Mouse (Mus musculus) lung, adult 2 months (tissue): ENCODE results near the gene Tcte1. TPM values are rescaled to one million over a fixed set of nuclear protein-coding genes. Genes with fewer than 3 reads are reported as not detected.

Source experiments
- DNase-seq: peaks from one replicate; pipeline ENCODE4 v3.0.0; 2022
- H3K4me1 ChIP-seq: fragments of 200-500 bp; 2 replicates; pipeline ENCODE4 v1.6.1; 2011; ENCODE audit warnings: low read length; ENCODE audit not compliant: control insufficient read depth, insufficient read depth
- H3K4me3 ChIP-seq: fragments of 200-500 bp; replicated peaks from 2 replicates; pipeline ENCODE3; 2011; ENCODE audit warnings: low read depth, mild to moderate bottlenecking, control low read depth, low read length; ENCODE audit errors: extremely low read depth
- CTCF ChIP-seq: fragments of 200-500 bp; IDR thresholded peaks from 2 replicates; pipeline ENCODE4 v1.5.1; 2011; ENCODE audit warnings: mild to moderate bottlenecking, low read length, control low read depth; ENCODE audit not compliant: insufficient read depth
- POLR2A ChIP-seq: fragments of 200-500 bp; IDR thresholded peaks from 2 replicates; pipeline ENCODE4 v1.6.1; 2011; ENCODE audit warnings: low read depth, mild to moderate bottlenecking, control low read depth, low read length, borderline replicate concordance; ENCODE audit errors: extremely low read depth
- WGBS: fragments of 180-500 bp; shearing (Covaris S2); methylation state at CpG from one replicate; pipeline ENCODE4 v1.1.7; 2018; 5-methylcytosine and 5-hydroxymethylcytosine counted together
- polyA plus RNA-seq: library from polyadenylated mRNA; depleted of rRNA; stranded (reverse); fragments of >200 nt; gene quantifications from 2 replicates; pipeline ENCODE4 v1.2.3, GENCODE M21; 2012

Gene Tcte1
- polyA plus RNA-seq, 1 experiment = 11.0 TPM

DNA sequence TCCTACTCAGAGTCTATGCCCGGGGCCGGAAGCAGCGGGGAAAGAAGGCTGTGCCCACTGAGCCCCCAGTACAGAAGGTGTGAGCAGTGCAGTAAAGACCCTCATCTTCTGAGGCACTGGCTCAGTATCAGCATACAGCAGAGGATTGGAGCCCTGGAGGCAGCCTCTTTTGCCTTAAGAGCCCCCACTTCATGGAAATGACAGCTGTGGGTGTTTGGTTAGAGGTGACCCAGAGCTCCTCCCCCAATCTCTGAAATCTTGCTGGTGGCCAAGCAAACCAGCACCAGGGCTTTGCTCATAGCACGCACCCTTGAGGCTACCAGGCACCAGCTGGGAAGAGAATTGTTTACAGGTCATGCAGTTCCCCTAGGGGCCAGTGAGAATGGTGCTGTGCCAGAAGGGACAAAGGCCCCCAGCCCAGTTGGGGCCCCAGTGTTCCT is 43.9 kb downstream of the Tcte1 start:
- TF ChIP-seq CTCF (no peak), POLR2A (no peak)
- 45% methylated on average over 4 of the region's 4 CpGs for WGBS
- H3K4me1 ChIP-seq = peaks cover 6% of the 10 kb centered on the region

DNA sequence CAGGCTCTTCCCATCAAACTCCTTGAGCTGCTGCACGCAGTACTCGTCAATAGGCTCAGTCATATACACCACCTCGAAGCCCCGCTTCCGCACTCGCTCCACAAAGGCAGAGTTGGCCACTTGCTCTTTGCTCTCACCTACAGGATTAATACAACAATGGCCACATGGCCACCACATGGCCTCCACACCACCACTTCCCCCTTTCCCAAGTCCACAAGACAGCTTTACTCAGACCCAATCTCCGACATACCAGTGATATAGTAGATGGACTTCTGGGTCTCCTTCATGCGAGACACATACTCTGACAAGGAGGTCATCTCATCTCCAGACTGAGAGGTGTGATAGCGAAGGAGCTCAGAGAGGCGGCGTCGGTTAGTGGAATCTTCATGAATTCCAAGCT is 45.8 kb downstream of the Tcte1 start:
- 84% methylated on average over 12 of the region's 12 CpGs for WGBS
- Histone ChIP-seq H3K4me1 (peaks cover 6% of the 10 kb centered on the region), H3K4me3 (no peak overlapping the region)
- DNase-seq = no peak
- no peak for TF ChIP-seq POLR2A
- no peak for TF ChIP-seq CTCF

More for the DNA sequence above, 43.9 kb downstream of the Tcte1 start:
- no peak overlapping the region for H3K4me3 ChIP-seq
- DNase-seq = no peak

DNA sequence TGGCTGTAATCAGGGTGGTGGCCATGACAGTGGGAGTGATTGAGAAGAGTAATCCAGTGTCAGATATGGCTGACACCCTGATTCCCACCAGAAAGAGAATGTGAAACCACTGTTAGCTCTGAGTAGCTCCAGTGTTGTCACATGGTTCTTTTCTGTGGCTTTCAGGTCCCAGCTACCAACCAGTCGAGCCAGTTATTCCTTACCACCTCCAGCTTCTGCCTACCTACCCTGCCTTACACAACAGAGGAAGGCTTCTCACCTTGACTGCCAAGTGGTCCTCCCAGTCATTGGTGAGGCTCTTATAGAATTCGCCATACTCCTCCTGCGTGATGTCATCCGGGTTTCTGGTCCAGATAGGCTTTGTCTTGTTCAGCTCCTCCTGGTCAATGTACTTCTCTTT is 46.8 kb downstream of the Tcte1 start:
- no peak for DNase-seq
- no peak for TF ChIP-seq CTCF
- 75% methylated on average over 4 of the region's 4 CpGs for WGBS
- Histone ChIP-seq H3K4me3 (no peak overlapping the region), H3K4me1 (peaks cover 3% of the 10 kb centered on the region)

DNA sequence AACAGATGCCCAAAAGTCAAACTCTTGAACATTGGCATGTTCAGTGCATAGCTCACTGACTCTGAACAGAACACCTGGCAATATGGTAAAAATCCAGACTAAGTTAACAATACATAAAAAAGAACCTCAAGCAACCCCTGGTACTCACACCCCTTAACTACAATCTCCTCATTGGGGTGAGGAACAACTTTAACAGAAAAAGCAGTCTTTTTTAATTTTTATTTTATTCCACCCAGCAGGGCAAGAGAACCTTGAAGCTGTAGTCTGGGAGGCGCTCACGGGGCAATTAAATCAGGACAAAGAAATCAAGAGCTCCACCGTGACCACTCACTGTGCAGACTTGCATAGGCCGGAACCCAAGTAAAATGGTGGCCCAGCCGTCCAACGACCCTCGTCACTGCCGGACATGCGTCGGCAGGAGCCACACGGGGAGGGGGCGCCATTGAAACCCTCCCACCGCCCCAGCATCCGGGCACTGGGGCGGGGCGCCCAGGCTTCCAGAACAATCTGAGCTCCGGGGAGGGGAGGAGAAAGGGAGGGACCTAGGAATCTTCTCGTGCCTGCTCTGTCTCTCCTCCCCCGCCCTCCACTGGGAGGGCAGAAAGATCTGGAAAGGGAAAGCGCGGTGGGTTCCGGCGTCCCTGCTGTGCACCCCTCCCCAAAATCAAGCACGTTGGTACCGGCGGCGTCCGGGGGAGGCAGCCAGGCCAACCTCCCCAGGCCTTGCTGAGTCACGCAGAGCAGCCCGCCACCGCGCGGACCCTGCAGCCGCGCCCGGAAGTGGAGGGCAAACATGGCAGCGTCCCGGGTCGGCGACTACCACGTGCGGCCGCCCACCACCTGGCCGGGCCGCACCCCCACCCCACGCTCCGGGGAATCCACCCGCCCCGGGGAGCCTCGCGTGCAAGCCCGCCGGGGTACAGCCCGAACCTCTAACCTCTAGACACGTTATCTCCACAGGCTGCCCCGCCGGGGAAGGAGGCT is 49.2 kb downstream of the Tcte1 start:
- WGBS = under 1% methylated on average over 56 of the region's 57 CpGs
- H3K4me1 ChIP-seq = peaks cover 3% of the 10 kb centered on the region
- H3K4me3 ChIP-seq = peak overlapping the region; percentile 87
- DNase-seq = peak; percentile 85
- TF ChIP-seq POLR2A (peak; percentile 74; the same call in 1 of the 2 replicates), CTCF (no peak)

DNA sequence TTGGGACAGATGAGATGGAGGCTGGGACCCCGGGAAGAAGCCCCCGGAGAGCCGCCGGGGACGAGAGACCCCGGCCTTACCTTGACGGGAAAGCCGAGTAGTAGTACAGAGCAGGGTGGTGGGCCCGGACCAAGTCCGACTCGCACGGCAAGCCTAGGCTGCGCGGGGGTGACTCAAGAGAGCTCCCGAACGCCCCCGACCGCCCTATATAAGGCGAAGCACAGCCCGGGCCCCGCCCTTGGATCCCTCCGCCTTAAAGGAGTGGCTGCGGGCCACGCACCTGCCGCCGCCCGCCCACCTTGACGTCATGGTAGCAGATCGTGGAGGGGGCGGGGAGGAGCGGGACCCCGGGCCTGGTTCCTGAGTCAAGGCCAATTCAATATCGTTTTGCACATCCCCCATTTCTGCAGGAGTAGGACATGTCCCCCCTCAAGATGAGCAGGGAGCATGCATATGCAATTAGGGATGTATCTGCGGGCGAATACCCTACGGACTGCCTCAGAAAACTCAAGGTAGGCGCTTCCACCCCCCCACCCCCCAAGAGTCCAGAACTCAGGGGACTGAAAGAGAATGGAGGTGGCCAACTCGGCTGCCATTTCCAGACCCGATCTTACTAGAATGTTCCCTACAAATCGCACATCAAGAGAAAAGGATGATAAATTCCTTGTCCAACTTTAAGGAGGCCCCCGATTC is 50.0 kb downstream of the Tcte1 start, which contains the start of gene Hsp90ab1:
Gene Hsp90ab1, minus strand, starts transcription at position 185 of the 693 bp plus-strand sequence.
- under 1% methylated on average over 41 of the region's 41 CpGs for WGBS
- Histone ChIP-seq H3K4me1 (peaks cover 3% of the 10 kb centered on the region), H3K4me3 (peak within 1 kb of the TSS; percentile 87)
- TF ChIP-seq CTCF (no peak), POLR2A (peak; percentile 99)
- peak; percentile 99 for DNase-seq

DNA sequence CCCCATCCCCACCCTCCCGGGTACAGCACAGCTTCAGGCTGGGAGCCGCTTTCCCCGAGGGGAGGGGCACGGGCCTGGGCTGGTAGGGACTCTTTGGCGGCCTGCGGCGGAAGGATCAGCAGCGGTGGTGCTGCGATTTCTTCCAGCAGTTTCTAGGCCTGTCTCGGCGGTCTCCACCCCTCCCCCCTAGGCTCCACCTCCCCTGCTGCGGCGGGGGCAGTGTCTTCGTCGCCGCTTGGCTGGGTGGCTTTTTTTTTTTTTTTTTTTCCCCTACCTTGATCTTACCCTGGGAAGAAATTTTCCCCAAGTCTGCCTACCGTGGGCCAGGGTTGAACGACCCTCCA is 50.5 kb downstream of the Tcte1 start:
- TF ChIP-seq POLR2A (peak; percentile 61; the same call in 1 of the 2 replicates), CTCF (no peak)
- WGBS = under 1% methylated on average over 17 of the region's 18 CpGs
- Histone ChIP-seq H3K4me3 (peak overlapping the region; percentile 87), H3K4me1 (peaks cover 3% of the 10 kb centered on the region)
- peak; percentile 97 for DNase-seq

DNA sequence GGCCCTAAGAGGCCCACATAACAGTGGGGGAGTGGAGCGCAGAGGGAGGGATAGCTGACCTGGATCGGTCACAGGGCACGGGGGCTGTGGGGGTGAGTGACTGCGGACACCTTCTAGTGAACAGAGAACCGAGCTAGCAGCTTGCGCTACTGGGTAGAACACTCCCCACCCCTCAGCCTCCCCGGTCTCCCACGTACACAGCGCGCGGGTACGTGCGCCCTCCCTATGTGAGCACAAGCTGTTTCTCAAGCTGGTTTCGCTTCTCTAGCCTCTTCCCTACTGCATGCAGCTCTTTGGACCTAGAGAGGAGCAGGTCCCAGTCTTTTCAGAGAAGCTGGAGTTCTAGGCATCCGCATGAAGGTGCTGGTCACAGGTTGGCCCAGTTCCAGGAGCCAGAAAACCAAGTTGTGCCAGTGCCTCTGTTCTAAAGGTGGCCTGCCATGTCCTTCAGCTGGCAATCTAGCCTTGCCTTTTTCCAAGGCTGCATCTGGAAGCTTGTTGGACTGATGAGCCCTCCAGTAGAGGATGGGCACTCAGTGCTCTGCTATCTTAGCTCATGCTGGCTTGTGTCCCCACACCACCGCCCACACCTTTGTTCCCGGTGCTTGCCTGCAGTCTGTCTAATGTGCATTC is 51.0 kb downstream of the Tcte1 start:
- WGBS = 3% methylated on average over 17 of the region's 17 CpGs
- TF ChIP-seq CTCF (no peak), POLR2A (peak; percentile 69; the same call in 1 of the 2 replicates)

DNA sequence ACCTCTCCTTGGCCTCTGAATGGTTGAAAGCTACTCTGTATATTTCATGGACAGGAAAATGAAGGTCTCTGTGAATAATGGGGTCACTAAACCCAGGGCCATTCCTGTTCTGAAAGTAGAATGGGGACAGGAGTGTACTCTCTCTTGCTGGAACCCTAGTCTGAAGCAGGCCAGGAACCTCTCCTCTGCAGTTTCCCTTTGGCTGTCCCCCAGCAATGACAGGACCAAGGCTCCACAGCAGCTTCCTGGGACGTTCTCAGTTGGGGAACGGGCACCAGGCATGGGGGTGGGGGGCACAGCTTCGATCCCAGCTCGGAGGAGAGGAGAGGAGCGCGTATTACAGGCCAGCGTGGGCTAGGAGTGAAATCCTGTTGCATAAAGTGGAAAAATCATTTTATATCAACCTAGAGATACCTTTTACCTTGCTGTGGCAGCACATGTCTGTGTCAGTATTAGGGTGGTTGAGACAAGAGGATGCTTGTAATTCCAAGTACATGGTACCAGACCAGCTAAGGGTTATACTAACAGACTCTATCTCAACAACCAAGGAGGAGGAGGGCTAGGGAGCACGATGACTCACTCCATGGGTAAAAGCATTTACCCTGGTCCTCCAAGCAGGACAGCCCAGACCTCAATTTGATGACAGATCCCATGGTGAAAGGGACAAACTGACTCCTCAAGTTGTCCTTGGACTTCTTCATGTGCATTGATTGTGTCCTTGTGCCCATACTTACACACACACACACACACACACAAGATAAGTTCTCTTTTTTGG is 52.1 kb downstream of the Tcte1 start:
- peaks cover 3% of the 10 kb centered on the region for H3K4me1 ChIP-seq
- H3K4me3 ChIP-seq = no peak overlapping the region
- TF ChIP-seq CTCF = no peak
- TF ChIP-seq POLR2A = no peak
- WGBS = 85% methylated on average over 8 of the region's 8 CpGs
- no peak for DNase-seq

More for the DNA sequence above, 51.0 kb downstream of the Tcte1 start:
- peak overlapping the region; percentile 87 for H3K4me3 ChIP-seq
- peaks cover 3% of the 10 kb centered on the region for H3K4me1 ChIP-seq
- DNase-seq = peak; percentile 76

DNA sequence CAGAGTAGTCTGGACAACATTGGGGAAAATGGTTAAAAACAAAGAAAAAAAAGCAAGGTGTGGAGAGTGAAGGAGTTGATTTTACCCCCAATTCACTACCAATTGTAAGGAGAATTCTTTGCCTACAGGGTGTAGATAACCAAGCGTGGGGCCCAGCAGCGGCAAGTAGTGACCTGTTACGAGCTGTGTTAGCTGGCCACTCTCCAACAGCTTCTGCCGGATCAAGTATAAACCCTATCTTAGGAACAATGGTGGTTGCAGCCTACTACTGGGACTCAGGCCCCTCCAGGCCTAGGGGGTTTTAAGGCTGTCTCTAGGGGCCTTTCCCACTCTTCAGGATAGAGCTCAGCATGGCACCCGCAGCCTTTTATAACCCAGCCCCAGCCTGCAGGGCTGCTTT is 55.0 kb downstream of the Tcte1 start:
- peaks cover 10% of the 10 kb centered on the region for H3K4me1 ChIP-seq
- DNase-seq = no peak
- 52% methylated on average over 5 of the region's 5 CpGs for WGBS
- H3K4me3 ChIP-seq = no peak overlapping the region
- TF ChIP-seq CTCF = no peak
- no peak for TF ChIP-seq POLR2A
